Mouse (Mus musculus): ENCODE measurements around the gene Exoc6.

DNA sequence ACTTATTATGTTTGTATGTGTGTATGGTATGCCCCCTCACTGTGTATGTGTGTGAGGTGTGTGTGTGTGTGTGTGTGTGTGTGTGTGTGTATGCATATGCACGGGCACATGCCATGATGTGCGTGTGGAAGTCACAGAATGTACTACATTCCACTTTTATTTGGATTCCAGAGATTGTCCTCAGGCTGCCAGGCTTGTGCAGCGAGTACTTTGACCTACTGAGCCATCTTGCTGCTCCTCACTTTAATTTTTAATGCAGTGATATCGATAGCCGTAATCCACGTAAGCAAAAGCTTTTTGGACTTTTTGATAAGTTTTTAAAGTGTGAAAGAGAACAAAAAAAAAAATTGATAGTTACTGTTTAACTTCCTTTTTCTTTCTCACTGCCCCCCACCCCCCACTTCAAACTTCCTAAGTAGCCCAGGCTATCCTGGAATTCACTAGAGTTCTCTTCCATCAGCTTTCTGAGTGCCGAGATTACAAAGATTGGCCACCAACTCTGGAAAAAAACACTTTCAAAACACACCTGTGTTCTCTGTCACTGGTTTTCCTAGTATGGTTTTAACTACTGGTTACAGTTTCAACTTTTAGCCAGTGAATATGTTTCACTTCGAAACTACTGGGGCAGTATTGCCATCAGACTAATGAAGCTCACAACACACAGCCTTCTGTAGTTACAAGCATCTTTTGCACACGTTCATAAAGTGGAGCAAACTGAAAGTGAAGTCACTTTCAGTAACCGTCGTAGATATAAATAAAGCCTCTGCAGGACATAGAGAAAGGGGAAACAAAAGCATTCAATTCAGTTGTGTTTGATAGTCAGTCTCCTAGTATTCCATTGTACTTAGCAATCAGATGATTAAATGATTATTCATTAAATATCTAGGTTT lies 3.4 kb downstream of the Exoc6 start:
- TF ChIP-seq CTCF (IDR thresholded peaks at IDR 0.05; ENCODE audit: control insufficient read depth, insufficient read depth, insufficient read length) (no peak), USF1 (IDR thresholded peaks at IDR 0.05; ENCODE audit: low read depth) (no peak), FOSL1 (IDR thresholded peaks at IDR 0.05; ENCODE audit: insufficient read depth, low read length, poor library complexity, severe bottlenecking) (no peak), MAX (IDR thresholded peaks at IDR 0.05) (no peak), CEBPB (IDR thresholded peaks at IDR 0.05; ENCODE audit: low read depth) (no peak)
